Mouse (Mus musculus): Measurements from ENCODE around the gene H2-M9.

The H2-M9 gene

GRCm38 (mm10) chr17:36642566-36642965 is at the start of gene H2-M9:
Gene H2-M9, minus strand, starts transcription at chr17:36642666.
- DNase-seq = no peak

DNA sequence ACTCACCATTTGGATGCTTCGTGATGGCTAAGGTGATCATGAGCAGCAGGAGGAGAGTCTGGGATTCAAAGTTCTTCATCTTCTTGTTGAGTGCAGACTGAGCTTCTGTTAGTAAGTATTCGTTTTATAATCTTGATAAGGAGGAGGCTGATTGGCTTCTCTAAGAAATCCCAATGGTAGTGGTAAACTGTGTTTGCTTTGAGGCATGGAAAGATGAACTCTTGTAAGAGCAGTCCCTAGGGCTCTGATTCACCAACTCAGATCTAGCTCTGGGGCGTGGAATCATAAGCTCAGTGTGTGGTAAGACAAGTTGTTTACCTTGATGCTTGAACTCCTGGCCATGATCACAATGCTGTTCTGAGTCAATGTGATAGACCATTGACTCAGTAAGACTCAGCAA is 29.7 kb upstream of the H2-M9 start, which contains the start of gene H2-M1:
Gene H2-M1 (minus strand): TSS at position 101 of the 400 bp plus-strand sequence.
- DNase-seq = no peak

Measured in cerebellum, postnatal 14 days (tissue).